Mouse (Mus musculus) liver, postnatal 0 days (tissue): ENCODE results near the gene Arhgef12.

Experiments used
- CTCF ChIP-seq: sonication (generic); IDR thresholded peaks from 2 replicates; pipeline ENCODE4 v1.5.1; 2016; ENCODE audit warnings: antibody characterized with exemption, low read depth
- EP300 ChIP-seq: IDR thresholded peaks from 2 replicates; pipeline ENCODE4 v1.6.1; 2016; ENCODE audit warnings: antibody characterized with exemption, low read depth, mild to moderate bottlenecking

DNA sequence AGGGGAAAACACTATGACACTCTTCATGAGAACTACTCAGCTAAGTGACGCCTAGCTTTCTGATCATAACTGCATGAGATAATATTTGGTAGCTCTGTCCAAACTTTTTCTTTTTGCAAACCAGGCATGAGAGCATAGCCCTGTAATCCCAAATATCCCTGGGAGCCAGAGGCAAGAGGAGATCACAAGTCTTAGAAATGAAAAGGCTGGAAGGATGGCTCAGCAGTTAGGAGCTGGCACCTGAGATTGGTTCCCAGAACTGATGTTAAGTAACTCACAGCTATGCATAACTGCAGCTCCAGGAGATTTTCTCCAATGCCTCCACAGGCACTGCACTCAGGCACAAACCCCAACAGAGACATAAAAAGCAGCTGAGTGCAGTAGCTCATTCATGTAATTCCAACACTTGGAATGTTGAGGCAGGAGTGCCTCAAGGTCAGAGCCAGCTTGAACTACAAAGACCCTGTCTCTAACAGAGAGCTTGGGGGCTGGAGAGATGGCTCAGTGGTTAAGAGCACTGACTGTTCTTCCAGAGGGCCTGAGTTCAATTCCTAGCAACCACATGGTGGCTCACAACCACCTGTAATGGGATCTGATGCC lies 21.3 kb downstream of the Arhgef12 start:
- TF ChIP-seq EP300 (no peak), CTCF (no peak)
